Mouse (Mus musculus) liver, embryonic 15.5 days (tissue): ENCODE data around the gene Immp2l. TPM values are rescaled to one million over a fixed set of nuclear protein-coding genes. Genes with fewer than 3 reads are reported as not detected.

Experiments used
- ATAC-seq: fragments of 200-750 bp; cut with Nextera tagmentation; 2 replicates; pipeline ENCODE4 v1.8.0; 2017; ENCODE audit warnings: moderate number of reproducible peaks, mild to moderate bottlenecking, moderate library complexity; ENCODE audit not compliant: insufficient read depth
- H3K27ac ChIP-seq: fragments of 300-500 bp; sonication (generic); replicated peaks from 2 replicates; pipeline ENCODE4 v1.5.1; 2015; ENCODE audit warnings: mild to moderate bottlenecking, inconsistent platforms
- H3K27me3 ChIP-seq: fragments of 300-500 bp; sonication (generic); 2 replicates; pipeline ENCODE4 v1.6.1; 2015; ENCODE audit warnings: mild to moderate bottlenecking, inconsistent platforms
- H3K36me3 ChIP-seq: fragments of 300-500 bp; sonication (generic); replicated peaks from 2 replicates; pipeline ENCODE4 v1.6.1; 2015; ENCODE audit warnings: moderate library complexity, mild to moderate bottlenecking, inconsistent platforms
- H3K4me1 ChIP-seq: fragments of 300-500 bp; sonication (generic); replicated peaks from 2 replicates; pipeline ENCODE4 v1.6.1; 2015; ENCODE audit warnings: inconsistent platforms
- H3K4me2 ChIP-seq: fragments of 300-500 bp; sonication (generic); 2 replicates; pipeline ENCODE4 v1.6.1; 2015; ENCODE audit warnings: moderate library complexity, mild to moderate bottlenecking, inconsistent platforms
- H3K4me3 ChIP-seq: fragments of 300-500 bp; sonication (generic); replicated peaks from 2 replicates; pipeline ENCODE4 v1.5.1; 2015; ENCODE audit warnings: mild to moderate bottlenecking, inconsistent platforms
- H3K9ac ChIP-seq: fragments of 300-500 bp; sonication (generic); 2 replicates; pipeline ENCODE4 v1.6.1; 2015; ENCODE audit warnings: moderate library complexity, mild to moderate bottlenecking, inconsistent platforms
- H3K9me3 ChIP-seq: fragments of 300-500 bp; sonication (generic); replicated peaks from 2 replicates; pipeline ENCODE4 v1.6.1; 2016; ENCODE audit warnings: inconsistent platforms
- WGBS: fragments of 180-500 bp; shearing (Covaris S2); methylation state at CpG from one replicate; pipeline ENCODE4 v1.1.7; 2015; ENCODE audit warnings: mixed read lengths; ENCODE audit not compliant: insufficient replicate concordance; 5-methylcytosine and 5-hydroxymethylcytosine counted together
- polyA plus RNA-seq: library from polyadenylated mRNA; unstranded; fragments of >200 nt; fragmentation: Nextera tagmentation; extraction: Ambion mirVana; gene quantifications from 2 replicates; pipeline ENCODE4 v1.2.1, GENCODE M21; 2015

Gene Immp2l
- polyA plus RNA-seq, 1 experiment from 2014 or later = 9.4 TPM

GRCm38 (mm10) chr12:41109011-41109410 lies 85.1 kb downstream of the Immp2l start:
- H3K4me1 ChIP-seq = peaks cover 17% of the 10 kb centered on the region
- H3K9me3 ChIP-seq = no peaks in the 10 kb centered on the region
- H3K36me3 ChIP-seq = no peaks in the 10 kb centered on the region
- no peak for ATAC-seq
- no peak overlapping the region for H3K4me3 ChIP-seq
- no peak overlapping the region for H3K9ac ChIP-seq
- no peak overlapping the region for H3K27ac ChIP-seq
- no peak overlapping the region for H3K4me2 ChIP-seq
- no peaks in the 10 kb centered on the region for H3K27me3 ChIP-seq
- WGBS = 57% methylated on average over 2 of the region's 2 CpGs

- H3K27ac ChIP-seq = peak overlapping the region; percentile 84
- no peaks in the 10 kb centered on the region for H3K27me3 ChIP-seq
- H3K4me3 ChIP-seq = no peak overlapping the region
- H3K9me3 ChIP-seq = no peaks in the 10 kb centered on the region
- no peak overlapping the region for H3K9ac ChIP-seq
- ATAC-seq = peak; percentile 81
- peaks cover 17% of the 10 kb centered on the region for H3K4me1 ChIP-seq
- whole genome bisulfite sequencing = 19% methylated on average over 1 of the region's 1 CpGs
- peak overlapping the region; percentile 45 for H3K4me2 ChIP-seq
- H3K36me3 ChIP-seq = no peaks in the 10 kb centered on the region
Measured at GRCm38 (mm10) chr12:41111456-41111855, 87.6 kb downstream of the Immp2l start.

DNA sequence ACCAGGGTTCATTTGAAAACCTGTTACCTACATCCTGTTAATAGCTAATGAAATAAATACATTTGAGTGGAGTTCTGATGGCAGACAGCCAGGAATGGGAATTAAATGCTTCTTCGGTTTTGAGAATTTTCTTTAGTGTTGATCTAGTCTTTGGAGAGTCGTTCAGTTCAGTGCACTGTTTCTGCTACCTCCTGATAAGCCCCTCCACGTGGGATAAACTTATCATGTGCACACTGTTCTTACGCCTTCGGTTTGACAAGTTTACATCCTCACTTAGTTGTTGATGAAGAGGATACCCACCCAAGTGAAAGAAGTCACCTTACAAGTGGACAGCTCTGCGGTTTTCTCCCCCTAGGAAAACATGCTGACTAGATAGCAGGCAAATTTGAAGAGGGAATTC lies 88.2 kb downstream of the Immp2l start:
- no peaks in the 10 kb centered on the region for H3K27me3 ChIP-seq
- WGBS = 20% methylated on average over 6 of the region's 6 CpGs
- no peak overlapping the region for H3K9ac ChIP-seq
- no peaks in the 10 kb centered on the region for H3K36me3 ChIP-seq
- peaks cover 17% of the 10 kb centered on the region for H3K4me1 ChIP-seq
- peak; percentile 98 for ATAC-seq
- H3K4me2 ChIP-seq = peak overlapping the region; percentile 45
- H3K4me3 ChIP-seq = no peak overlapping the region
- H3K27ac ChIP-seq = peak overlapping the region; percentile 84
- H3K9me3 ChIP-seq = no peaks in the 10 kb centered on the region

DNA sequence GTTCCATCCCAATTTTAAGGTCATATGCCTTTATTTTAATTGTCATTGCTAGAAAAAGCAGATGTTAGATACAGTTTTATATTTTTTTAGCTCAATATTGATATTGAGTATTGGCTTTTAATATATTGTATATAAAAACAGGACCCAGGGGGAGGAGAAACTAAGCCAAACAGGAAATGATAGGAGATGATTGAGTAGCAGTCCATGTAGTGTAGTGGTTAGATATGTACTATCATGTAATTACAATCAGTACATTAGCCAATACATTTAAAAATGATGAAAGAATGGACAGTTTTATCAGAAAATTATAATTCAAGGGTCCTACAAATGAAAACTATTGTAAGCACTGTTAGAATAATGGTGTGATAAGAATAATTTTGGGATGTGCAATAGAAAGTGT lies 94.5 kb downstream of the Immp2l start:
- no peak for ATAC-seq
- Histone ChIP-seq H3K4me1 (peaks cover 18% of the 10 kb centered on the region), H3K27me3 (no peaks in the 10 kb centered on the region), H3K27ac (no peak overlapping the region), H3K9me3 (no peaks in the 10 kb centered on the region), H3K4me2 (no peak overlapping the region), H3K4me3 (no peak overlapping the region), H3K9ac (no peak overlapping the region), H3K36me3 (no peaks in the 10 kb centered on the region)

- Histone ChIP-seq H3K4me2 (peak overlapping the region; percentile 30; the same call in 1 of the 2 replicates), H3K9ac (no peak overlapping the region), H3K9me3 (no peaks in the 10 kb centered on the region), H3K27ac (peak overlapping the region; percentile 42), H3K4me1 (peaks cover 16% of the 10 kb centered on the region), H3K4me3 (no peak overlapping the region), H3K27me3 (no peaks in the 10 kb centered on the region), H3K36me3 (no peaks in the 10 kb centered on the region)
- 54% methylated on average over 6 of the region's 6 CpGs for whole genome bisulfite sequencing
- ATAC-seq = peak; percentile 86
Measured at GRCm38 (mm10) chr12:41119657-41120056, 95.8 kb downstream of the Immp2l start.

- WGBS = 68% methylated on average over 2 of the region's 2 CpGs
- H3K4me1 ChIP-seq = peaks cover 16% of the 10 kb centered on the region
- no peaks in the 10 kb centered on the region for H3K27me3 ChIP-seq
- H3K4me2 ChIP-seq = no peak overlapping the region
- no peak overlapping the region for H3K9ac ChIP-seq
- no peak overlapping the region for H3K27ac ChIP-seq
- ATAC-seq = no peak
- H3K4me3 ChIP-seq = no peak overlapping the region
- H3K36me3 ChIP-seq = no peaks in the 10 kb centered on the region
- no peaks in the 10 kb centered on the region for H3K9me3 ChIP-seq
Measured at GRCm38 (mm10) chr12:41123207-41123606, 99.3 kb downstream of the Immp2l start.

DNA sequence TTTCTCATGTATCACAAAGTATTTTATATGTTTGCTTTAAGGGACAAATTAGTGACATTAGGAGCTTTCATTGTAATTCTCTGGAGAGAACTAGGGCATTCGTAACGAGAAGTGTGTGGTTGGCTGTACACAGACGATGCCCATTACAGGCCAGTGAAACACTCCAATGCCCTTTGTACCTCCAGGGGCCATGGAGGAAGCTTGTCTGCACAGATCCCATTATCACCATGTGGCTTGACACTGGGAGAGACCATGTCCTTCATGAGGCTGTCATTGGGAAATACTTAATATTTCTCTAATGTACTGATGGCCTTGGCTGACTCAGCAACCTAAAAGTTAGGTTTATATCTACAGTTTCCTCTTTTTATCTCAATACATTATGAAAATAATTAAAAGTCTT lies 111.0 kb downstream of the Immp2l start:
- H3K9me3 ChIP-seq = no peaks in the 10 kb centered on the region
- no peak overlapping the region for H3K27ac ChIP-seq
- no peak overlapping the region for H3K4me3 ChIP-seq
- H3K36me3 ChIP-seq = no peaks in the 10 kb centered on the region
- H3K27me3 ChIP-seq = no peaks in the 10 kb centered on the region
- no peak for ATAC-seq
- H3K4me1 ChIP-seq = no peaks in the 10 kb centered on the region
- 73% methylated on average over 3 of the region's 3 CpGs for WGBS
- H3K9ac ChIP-seq = no peak overlapping the region
- no peak overlapping the region for H3K4me2 ChIP-seq

- ATAC-seq = no peak
- Histone ChIP-seq H3K27ac (no peak overlapping the region), H3K4me2 (no peak overlapping the region), H3K9ac (no peak overlapping the region), H3K4me3 (no peak overlapping the region), H3K36me3 (no peaks in the 10 kb centered on the region), H3K4me1 (no peaks in the 10 kb centered on the region), H3K27me3 (no peaks in the 10 kb centered on the region), H3K9me3 (no peaks in the 10 kb centered on the region)
- 81% methylated on average over 4 of the region's 4 CpGs for WGBS
Measured at GRCm38 (mm10) chr12:41159543-41159942, 135.7 kb downstream of the Immp2l start.

- Histone ChIP-seq H3K4me1 (no peaks in the 10 kb centered on the region), H3K9me3 (no peaks in the 10 kb centered on the region), H3K27me3 (no peaks in the 10 kb centered on the region), H3K4me2 (no peak overlapping the region), H3K4me3 (no peak overlapping the region), H3K36me3 (no peaks in the 10 kb centered on the region), H3K27ac (no peak overlapping the region), H3K9ac (no peak overlapping the region)
- 74% methylated on average over 4 of the region's 4 CpGs for WGBS
- no peak for ATAC-seq
Measured at GRCm38 (mm10) chr12:41167802-41168201, 143.9 kb downstream of the Immp2l start.

DNA sequence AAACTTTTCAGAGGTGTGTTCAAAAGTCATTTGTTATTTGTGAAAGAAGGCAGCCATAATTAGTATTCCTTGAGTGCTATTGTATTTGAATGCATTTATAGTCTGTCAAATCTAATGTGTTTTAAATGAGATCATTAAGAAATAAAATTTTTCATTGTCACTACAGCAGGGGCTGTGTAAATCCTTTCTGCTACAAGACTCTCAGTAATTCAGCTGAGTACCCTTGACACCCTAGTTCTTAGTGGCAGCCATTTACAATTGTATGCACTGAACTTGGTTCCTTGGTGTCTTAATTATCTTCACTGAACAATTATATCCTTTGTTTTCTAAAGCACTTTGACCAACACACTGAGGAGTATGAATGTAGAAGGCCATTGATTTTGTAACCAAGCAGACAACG lies 146.2 kb downstream of the Immp2l start:
- no peak overlapping the region for H3K9ac ChIP-seq
- WGBS = 73% methylated on average over 1 of the region's 1 CpGs
- no peak overlapping the region for H3K27ac ChIP-seq
- H3K4me3 ChIP-seq = no peak overlapping the region
- H3K4me1 ChIP-seq = no peaks in the 10 kb centered on the region
- H3K36me3 ChIP-seq = no peaks in the 10 kb centered on the region
- H3K4me2 ChIP-seq = no peak overlapping the region
- no peak for ATAC-seq
- no peaks in the 10 kb centered on the region for H3K9me3 ChIP-seq
- H3K27me3 ChIP-seq = no peaks in the 10 kb centered on the region

- ATAC-seq = no peak
- no peaks in the 10 kb centered on the region for H3K36me3 ChIP-seq
- H3K9me3 ChIP-seq = no peaks in the 10 kb centered on the region
- H3K9ac ChIP-seq = no peak overlapping the region
- H3K27ac ChIP-seq = no peak overlapping the region
- H3K4me2 ChIP-seq = no peak overlapping the region
- no peak overlapping the region for H3K4me3 ChIP-seq
- no peaks in the 10 kb centered on the region for H3K27me3 ChIP-seq
- no peaks in the 10 kb centered on the region for H3K4me1 ChIP-seq
Measured at GRCm38 (mm10) chr12:41182856-41183255, 159.0 kb downstream of the Immp2l start.

DNA sequence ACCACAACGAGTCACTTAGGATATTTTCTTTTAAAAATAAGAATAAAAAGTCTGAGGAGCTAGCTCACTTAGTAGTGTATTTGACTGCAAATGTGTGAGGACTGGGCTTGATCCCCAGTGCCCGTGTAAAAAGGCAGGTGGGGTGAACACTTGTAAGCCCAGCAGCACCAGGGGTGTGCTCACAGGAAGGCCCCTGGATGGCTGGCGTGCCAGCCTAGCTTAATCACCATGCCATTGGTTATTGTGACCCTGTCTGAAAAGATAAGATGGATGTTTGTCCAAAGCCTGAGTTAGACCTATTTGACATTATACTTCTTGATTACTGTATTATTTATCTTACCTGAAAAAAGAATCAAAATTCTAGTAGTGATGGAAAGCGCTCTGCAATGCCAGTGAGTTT lies 161.2 kb downstream of the Immp2l start:
- ATAC-seq = no peak
- Histone ChIP-seq H3K9ac (no peak overlapping the region), H3K4me2 (no peak overlapping the region), H3K4me1 (no peaks in the 10 kb centered on the region), H3K4me3 (no peak overlapping the region), H3K36me3 (no peaks in the 10 kb centered on the region), H3K27ac (no peak overlapping the region), H3K9me3 (no peaks in the 10 kb centered on the region), H3K27me3 (no peaks in the 10 kb centered on the region)
- 58% methylated on average over 4 of the region's 4 CpGs for WGBS
